In genomic region chr11:51394301-51394865, GRCm38 (mm10) we compare ENCODE assay signal across 16 mouse cellular contexts.
DNase-seq lines count a peak whose midpoint lies in the region; ATAC-seq and TF ChIP-seq lines count a peak whose summit lies in the region.
"Had no signal": no experiment of that assay in that cellular context is flagged by ENCODE, and none has a peak within 500 bp of the region (broad histone marks: within the 10 kb centered on the region; RNA-seq: fewer than 3 reads in every experiment).

No protein-coding gene starts in this region.

- intact Hi-C loops in left cerebral cortex, postnatal 25 days (cut with DNase I), result no loop called here

- ATAC-seq in stomach, embryonic 16.5 days (ENCODE audit: insufficient read depth, low FRiP score), result no peak
- ATAC-seq in stomach, postnatal 0 days (ENCODE audit: low FRiP score, low TSS enrichment), result no peak
- no peak for ATAC-seq in limb, embryonic 13.5 days (ENCODE audit: low FRiP score, low read depth)
- ATAC-seq: forebrain, embryonic 15.5 days had no signal

- no peaks in the 10 kb centered on the region for H3K9me3 ChIP-seq in stomach, embryonic 16.5 days (replicated peaks; ENCODE audit: control insufficient read depth, low read length)
- no peaks in the 10 kb centered on the region for H3K9me3 ChIP-seq in stomach, postnatal 0 days (ENCODE audit: control insufficient read depth, low read length)
- no peaks in the 10 kb centered on the region for H3K9me3 ChIP-seq in limb, embryonic 13.5 days
- H3K9me3 ChIP-seq: forebrain, embryonic 15.5 days; heart, embryonic 12.5 days; hindbrain, embryonic 10.5 days had no signal

- no peak for TF ChIP-seq CTCF in stomach, postnatal 0 days (IDR thresholded peaks at IDR 0.05; ENCODE audit: low read depth)

- H3K9ac ChIP-seq in stomach, embryonic 16.5 days (ENCODE audit: low read length), result no peak overlapping the region; the same call in 1 of the 2 replicates
- H3K9ac ChIP-seq in stomach, postnatal 0 days (ENCODE audit: low read length), result no peak overlapping the region
- H3K9ac ChIP-seq in limb, embryonic 13.5 days, result no peak overlapping the region
- H3K9ac ChIP-seq: forebrain, embryonic 15.5 days; heart, embryonic 12.5 days; hindbrain, embryonic 14.5 days had no signal

- H3K4me3 ChIP-seq in stomach, embryonic 16.5 days (replicated peaks; ENCODE audit: low read length), result no peak overlapping the region
- H3K4me3 ChIP-seq in stomach, postnatal 0 days (ENCODE audit: low read depth, low read length), result no peak overlapping the region
- no peak overlapping the region for H3K4me3 ChIP-seq in limb, embryonic 13.5 days
- H3K4me3 ChIP-seq: forebrain, embryonic 15.5 days; heart, embryonic 12.5 days; hindbrain, embryonic 10.5 days had no signal

- H3K27me3 ChIP-seq in stomach, embryonic 16.5 days (ENCODE audit: control insufficient read depth, insufficient read depth, low read length), result no peaks in the 10 kb centered on the region
- H3K27me3 ChIP-seq in stomach, postnatal 0 days (ENCODE audit: control insufficient read depth, insufficient read depth, low read length), result no peaks in the 10 kb centered on the region
- H3K27me3 ChIP-seq in limb, embryonic 13.5 days, result no peaks in the 10 kb centered on the region
- H3K27me3 ChIP-seq: forebrain, embryonic 15.5 days had no signal

- no peak for DNase-seq in stomach, postnatal 0 days (ENCODE audit: low spot score)
- DNase-seq in forelimb bud, embryonic 11.5 days (ENCODE audit: low read depth, low spot score), result peak; percentile 76
- DNase-seq in layer of hippocampus, adult 9-11 months, result no peak
- no peak for DNase-seq in adrenal gland, postnatal 25 days
- DNase-seq in left cerebral cortex, postnatal 25 days (ENCODE audit: low spot score in 2 of 2), result no peak
- DNase-seq: adrenal gland, adult 8-10 months; cerebellum, adult 11 months; cerebellum, adult 8-10 months; cerebellum, postnatal 14 days; gastrocnemius, postnatal 25 days had no signal

- no peaks in the 10 kb centered on the region for H3K36me3 ChIP-seq in stomach, embryonic 16.5 days (ENCODE audit: control insufficient read depth, insufficient read depth, low read length)
- no peaks in the 10 kb centered on the region for H3K36me3 ChIP-seq in stomach, postnatal 0 days (ENCODE audit: control insufficient read depth, insufficient read depth, low read length)
- H3K36me3 ChIP-seq in limb, embryonic 13.5 days, result no peaks in the 10 kb centered on the region
- H3K36me3 ChIP-seq: forebrain, embryonic 15.5 days; heart, embryonic 12.5 days; hindbrain, embryonic 10.5 days had no signal

- no peak for TF ChIP-seq EP300 in stomach, postnatal 0 days (optimal IDR thresholded peaks at IDR 0.05)

- H3K4me1 ChIP-seq in stomach, embryonic 16.5 days (ENCODE audit: control insufficient read depth, insufficient read depth, low read length), result peaks cover 27% of the 10 kb centered on the region
- no peaks in the 10 kb centered on the region for H3K4me1 ChIP-seq in stomach, postnatal 0 days (replicated peaks; ENCODE audit: control insufficient read depth, insufficient read depth)
- peaks cover 68% of the 10 kb centered on the region for H3K4me1 ChIP-seq in limb, embryonic 13.5 days
- H3K4me1 ChIP-seq: heart, embryonic 12.5 days had no signal

- WGBS in stomach, embryonic 16.5 days, result 50% methylated on average over 9 of the region's 9 CpGs
- 65% methylated on average over 9 of the region's 9 CpGs for WGBS in stomach, postnatal 0 days
- 12% methylated on average over 9 of the region's 9 CpGs for WGBS in limb, embryonic 13.5 days

- peak overlapping the region; percentile 27; the same call in 1 of the 2 replicates for H3K27ac ChIP-seq in stomach, embryonic 16.5 days (ENCODE audit: low read length)
- H3K27ac ChIP-seq in stomach, postnatal 0 days (replicated peaks), result no peak overlapping the region
- H3K27ac ChIP-seq in limb, embryonic 13.5 days, result no peak overlapping the region
- H3K27ac ChIP-seq: forebrain, embryonic 15.5 days; hindbrain, embryonic 10.5 days; hindbrain, embryonic 14.5 days had no signal

- no peak overlapping the region for H3K4me2 ChIP-seq in stomach, embryonic 16.5 days (ENCODE audit: low read depth, low read length)
- no peak overlapping the region for H3K4me2 ChIP-seq in stomach, postnatal 0 days (replicated peaks; ENCODE audit: low read depth)
- 0 out of 2 replicates have a peak overlapping the region, but pooled peaks have one; percentile 5 for H3K4me2 ChIP-seq in limb, embryonic 13.5 days (replicated peaks)
- H3K4me2 ChIP-seq: forebrain, embryonic 15.5 days; heart, embryonic 12.5 days; hindbrain, embryonic 14.5 days had no signal
